Mouse (Mus musculus): ENCODE data around the gene Dad1.

Dad1 gene

GRCm38 (mm10) chr14:54224064-54224417, 29.9 kb downstream of the Dad1 start:
- DNase-seq = no peak

GRCm38 (mm10) chr14:54223315-54224063, 30.4 kb downstream of the Dad1 start:
- no peak for DNase-seq

GRCm38 (mm10) chr14:54222289-54222727, 31.6 kb downstream of the Dad1 start:
- no peak for DNase-seq

GRCm38 (mm10) chr14:54221641-54222040, 32.3 kb downstream of the Dad1 start:
- no peak for DNase-seq

- no peak for DNase-seq
Observed at GRCm38 (mm10) chr14:54220726-54221494, 33.0 kb downstream of the Dad1 start.

GRCm38 (mm10) chr14:54219849-54220248, 34.1 kb downstream of the Dad1 start:
- DNase-seq = no peak

- DNase-seq = no peak
Observed at GRCm38 (mm10) chr14:54219256-54219655, 34.6 kb downstream of the Dad1 start.

- DNase-seq = no peak
Observed at GRCm38 (mm10) chr14:54218721-54219120, 35.2 kb downstream of the Dad1 start.

- DNase-seq = no peak
Observed at GRCm38 (mm10) chr14:54218233-54218632, 35.7 kb downstream of the Dad1 start.

GRCm38 (mm10) chr14:54216126-54216525, 37.8 kb downstream of the Dad1 start:
- DNase-seq = peak; percentile 66

- DNase-seq = no peak
Observed at GRCm38 (mm10) chr14:54214901-54215300, 39.0 kb downstream of the Dad1 start.

GRCm38 (mm10) chr14:54214477-54214876, 39.4 kb downstream of the Dad1 start:
- DNase-seq = no peak

- no peak for DNase-seq
Observed at GRCm38 (mm10) chr14:54213734-54214133, 40.2 kb downstream of the Dad1 start.

- no peak for DNase-seq
Observed at GRCm38 (mm10) chr14:54211755-54212154, 42.1 kb downstream of the Dad1 start.

GRCm38 (mm10) chr14:54211199-54211598, 42.7 kb downstream of the Dad1 start:
- no peak for DNase-seq

GRCm38 (mm10) chr14:54210401-54210800, 43.5 kb downstream of the Dad1 start:
- no peak for DNase-seq

- DNase-seq = no peak
Observed at GRCm38 (mm10) chr14:54209932-54210331, 44.0 kb downstream of the Dad1 start.

- no peak for DNase-seq
Observed at GRCm38 (mm10) chr14:54208741-54209140, 45.2 kb downstream of the Dad1 start.

- DNase-seq = no peak
Observed at GRCm38 (mm10) chr14:54207924-54208323, 46.0 kb downstream of the Dad1 start.

- DNase-seq = no peak
Observed at GRCm38 (mm10) chr14:54206750-54207550, 47.0 kb downstream of the Dad1 start.

GRCm38 (mm10) chr14:54206309-54206708, 47.6 kb downstream of the Dad1 start:
- no peak for DNase-seq

GRCm38 (mm10) chr14:54205904-54206303, 48.0 kb downstream of the Dad1 start:
- DNase-seq = no peak

GRCm38 (mm10) chr14:54204786-54205185, 49.1 kb downstream of the Dad1 start:
- no peak for DNase-seq
